Mouse (Mus musculus): ENCODE results near the gene Fkbp10. TPM values are rescaled to one million over a fixed set of nuclear protein-coding genes. Genes with fewer than 3 reads are reported as not detected.

Gene Fkbp10
- total RNA-seq, 2 experiments from 2014 or later, result not detected

GRCm38 (mm10) chr11:100465229-100465792 lies 49.8 kb downstream of the Fkbp10 start:
- peak; percentile 63 for ATAC-seq (replicated peaks; ENCODE audit: poor library complexity)

- ATAC-seq (replicated peaks; ENCODE audit: poor library complexity), result no peak
Measured at GRCm38 (mm10) chr11:100465833-100466232, 50.3 kb downstream of the Fkbp10 start.

- ATAC-seq (replicated peaks; ENCODE audit: poor library complexity), result 0 out of 2 replicates have a peak, but pooled peaks have one; percentile 5
Measured at GRCm38 (mm10) chr11:100471352-100472196, 56.1 kb downstream of the Fkbp10 start.

GRCm38 (mm10) chr11:100472197-100472934 lies 56.9 kb downstream of the Fkbp10 start, which contains the start of gene Klhl11:
Gene Klhl11, minus strand, starts transcription at chr11:100472741.
- peak; percentile 97 for ATAC-seq (replicated peaks; ENCODE audit: poor library complexity)

GRCm38 (mm10) chr11:100472935-100473295 lies 57.4 kb downstream of the Fkbp10 start:
- ATAC-seq (replicated peaks; ENCODE audit: poor library complexity), result peak; percentile 32

Other genes starting within 250 kb of the Fkbp10 start
- gene Krt9, start 222.5 kb upstream of the Fkbp10 start, total RNA-seq (2015), result not detected in 2 replicates
- gene Krt9, start 222.5 kb upstream of the Fkbp10 start, total RNA-seq (2017), result not detected in 2 replicates
- gene Krt14, start 208.1 kb upstream of the Fkbp10 start, total RNA-seq (2015), result not detected in 2 replicates
- gene Krt14, start 208.1 kb upstream of the Fkbp10 start, total RNA-seq (2017), result not detected in 2 replicates
- gene Krt16, start 166.8 kb upstream of the Fkbp10 start, total RNA-seq (2015), result not detected in 2 replicates
- not detected in 2 replicates for gene Krt16, start 166.8 kb upstream of the Fkbp10 start, total RNA-seq (2017)
- not detected in 2 replicates for gene Krt17, start 154.7 kb upstream of the Fkbp10 start, total RNA-seq (2015)
- not detected in 2 replicates for gene Krt17, start 154.7 kb upstream of the Fkbp10 start, total RNA-seq (2017)
- not detected in 2 replicates for gene Krt42, start 145.8 kb upstream of the Fkbp10 start, total RNA-seq (2015)
- gene Krt42, start 145.8 kb upstream of the Fkbp10 start, total RNA-seq (2017), result not detected in 2 replicates
- 1,262 and 1,322 TPM in 2 replicates for gene Eif1, start 95.8 kb upstream of the Fkbp10 start, total RNA-seq (2015)
- 95.6 and 142 TPM in 2 replicates for gene Eif1, start 95.8 kb upstream of the Fkbp10 start, total RNA-seq (2017)
- not detected in 2 replicates for gene Gast, start 81.3 kb upstream of the Fkbp10 start, total RNA-seq (2015)
- not detected in 2 replicates for gene Gast, start 81.3 kb upstream of the Fkbp10 start, total RNA-seq (2017)
- gene Hap1, start 59.6 kb upstream of the Fkbp10 start, total RNA-seq (2015), result not detected in 2 replicates
- not detected in 2 replicates for gene Hap1, start 59.6 kb upstream of the Fkbp10 start, total RNA-seq (2017)
- 1.5 and 4.0 TPM in 2 replicates for gene Jup, start 17.9 kb upstream of the Fkbp10 start, total RNA-seq (2015)
- 1.4 and 2.5 TPM in 2 replicates for gene Jup, start 17.9 kb upstream of the Fkbp10 start, total RNA-seq (2017)
- gene P3h4, start 861 bp upstream of the Fkbp10 start, total RNA-seq (2015), result 0.05 TPM in 1 of 2 replicates, not detected in the other
- 0.08 TPM in 1 of 2 replicates, not detected in the other for gene P3h4, start 861 bp upstream of the Fkbp10 start, total RNA-seq (2017)
- 21.4 and 32.9 TPM in 2 replicates for gene Nt5c3b, start 26.1 kb downstream of the Fkbp10 start, total RNA-seq (2015)
- gene Nt5c3b, start 26.1 kb downstream of the Fkbp10 start, total RNA-seq (2017), result 31.8 and 37.3 TPM in 2 replicates
- not detected in 2 replicates for gene Klhl10, start 26.2 kb downstream of the Fkbp10 start, total RNA-seq (2015)
- gene Klhl10, start 26.2 kb downstream of the Fkbp10 start, total RNA-seq (2017), result 0.10 and 0.33 TPM in 2 replicates
- gene Klhl11, start 57.0 kb downstream of the Fkbp10 start, total RNA-seq (2015), result 9.8 and 14.0 TPM in 2 replicates
- gene Klhl11, start 57.0 kb downstream of the Fkbp10 start, total RNA-seq (2017), result 17.2 and 24.1 TPM in 2 replicates
- 80.4 and 81.7 TPM in 2 replicates for gene Acly, start 112.3 kb downstream of the Fkbp10 start, total RNA-seq (2015)
- 89.1 and 101 TPM in 2 replicates for gene Acly, start 112.3 kb downstream of the Fkbp10 start, total RNA-seq (2017)
- 0.05 TPM in 1 of 2 replicates, not detected in the other for gene Ttc25, start 129.9 kb downstream of the Fkbp10 start, total RNA-seq (2015)
- 0.04 and 0.30 TPM in 2 replicates for gene Ttc25, start 129.9 kb downstream of the Fkbp10 start, total RNA-seq (2017)
- gene Cnp, start 159.2 kb downstream of the Fkbp10 start, total RNA-seq (2015), result 6.9 and 8.2 TPM in 2 replicates
- 16.2 and 21.7 TPM in 2 replicates for gene Cnp, start 159.2 kb downstream of the Fkbp10 start, total RNA-seq (2017)
- gene Nkiras2, start 203.5 kb downstream of the Fkbp10 start, total RNA-seq (2015), result 17.0 and 22.2 TPM in 2 replicates
- gene Nkiras2, start 203.5 kb downstream of the Fkbp10 start, total RNA-seq (2017), result 9.9 and 16.6 TPM in 2 replicates
- gene Dnajc7, start 204.5 kb downstream of the Fkbp10 start, total RNA-seq (2015), result 81.2 and 93.3 TPM in 2 replicates
- gene Dnajc7, start 204.5 kb downstream of the Fkbp10 start, total RNA-seq (2017), result 102 and 136 TPM in 2 replicates